Mouse (Mus musculus) cerebellum, adult 18-20 months (tissue): ENCODE results near the gene Gm12789.
"Not testable (repeated sequence)": the region's sequence is repeated elsewhere in the genome, so short reads cannot be mapped to it uniquely, and the experiment has no call there.

Experiments
- DNase-seq, 2 experiments: peaks; one replicate each; pipeline ENCODE4 v3.0.0; 2021

Gm12789 gene

DNA sequence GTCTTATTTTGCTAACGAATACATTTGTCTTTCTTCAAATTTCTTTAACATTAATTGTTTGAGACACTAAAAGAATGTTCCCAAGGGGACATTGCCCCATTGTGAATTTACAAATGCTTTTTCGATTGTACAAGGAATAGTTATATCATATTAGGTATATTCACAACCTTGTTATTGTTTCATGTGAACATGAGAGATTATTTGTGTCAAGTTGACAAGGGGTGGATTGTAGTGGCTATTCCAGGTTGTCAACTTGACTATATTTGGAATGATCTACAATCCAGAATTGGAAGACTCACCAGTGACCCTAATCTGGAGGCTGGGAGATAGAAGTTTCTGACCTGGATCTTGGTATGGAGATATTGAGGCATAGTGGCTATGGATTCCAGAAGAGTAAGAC is at the start of gene Gm12789:
TSS of gene Gm12789 (plus strand) at position 301 of the 400 bp plus-strand sequence.
- not testable (repeated sequence) for DNase-seq

DNA sequence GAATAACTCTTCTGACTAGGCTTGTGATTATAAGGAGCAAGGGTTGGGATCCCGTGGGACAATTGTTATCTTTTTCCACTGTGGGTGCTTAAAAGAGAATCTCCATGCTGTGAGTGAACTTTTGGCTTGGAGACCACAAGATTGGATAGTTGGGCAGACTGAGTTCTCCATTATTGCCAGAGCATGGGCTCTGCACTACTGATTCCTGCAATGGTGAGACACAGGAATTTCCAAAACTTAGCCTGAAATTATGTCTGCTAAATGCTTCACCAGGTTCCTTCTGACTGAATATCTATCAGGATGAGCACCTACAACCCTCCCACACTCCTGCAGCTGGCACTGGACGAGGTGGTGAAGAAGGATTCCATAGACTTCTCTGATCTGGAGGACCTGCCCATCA is 46.3 kb upstream of the Gm12789 start, which contains the start of gene Gm12794:
TSS of gene Gm12794 (plus strand) at position 301 of the 400 bp plus-strand sequence.
- not testable (repeated sequence) for DNase-seq

DNA sequence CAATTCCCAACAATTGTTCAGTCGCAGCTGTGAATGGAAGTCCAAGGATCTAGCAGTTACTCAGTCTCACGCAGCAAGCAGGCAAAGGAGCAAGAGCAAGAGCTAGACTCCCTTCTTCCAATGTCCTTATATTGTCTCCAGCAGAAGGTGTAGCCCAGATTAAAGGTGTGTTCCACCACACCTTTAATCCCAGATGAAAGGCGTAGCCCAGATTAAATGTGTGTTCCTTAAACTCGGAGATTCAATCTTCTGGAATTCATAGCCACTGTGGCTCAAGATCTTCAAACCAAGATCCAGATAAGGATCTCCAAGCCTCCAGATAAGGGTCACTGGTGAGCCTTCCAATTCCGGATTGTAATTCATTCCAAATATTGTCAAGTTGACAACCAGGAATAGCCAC is 5.5 kb upstream of the Gm12789 start, which contains the start of gene Gm12790:
TSS of gene Gm12790 (minus strand) at position 101 of the 400 bp plus-strand sequence.
- DNase-seq: not testable (repeated sequence)

DNA sequence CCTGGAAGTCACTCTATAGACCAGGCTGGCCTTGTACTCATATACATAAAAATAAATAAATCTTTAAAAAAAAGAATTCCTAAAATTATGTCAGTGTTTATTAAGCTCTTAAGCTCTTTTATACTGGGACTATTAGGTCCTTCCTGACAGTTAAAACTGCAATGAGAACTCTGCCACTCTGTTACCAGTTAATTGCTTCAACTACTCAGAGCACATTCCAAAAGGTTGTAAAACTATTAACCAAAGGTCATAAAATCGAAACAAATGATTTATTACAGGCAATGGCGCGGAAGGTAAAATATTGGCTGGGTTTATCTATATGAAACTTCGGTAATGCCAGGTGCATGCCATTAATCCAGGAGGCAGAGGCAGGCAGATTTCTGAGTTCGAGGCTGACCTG is 748 bp upstream of the Gm12789 start:
- no peak for DNase-seq

DNA sequence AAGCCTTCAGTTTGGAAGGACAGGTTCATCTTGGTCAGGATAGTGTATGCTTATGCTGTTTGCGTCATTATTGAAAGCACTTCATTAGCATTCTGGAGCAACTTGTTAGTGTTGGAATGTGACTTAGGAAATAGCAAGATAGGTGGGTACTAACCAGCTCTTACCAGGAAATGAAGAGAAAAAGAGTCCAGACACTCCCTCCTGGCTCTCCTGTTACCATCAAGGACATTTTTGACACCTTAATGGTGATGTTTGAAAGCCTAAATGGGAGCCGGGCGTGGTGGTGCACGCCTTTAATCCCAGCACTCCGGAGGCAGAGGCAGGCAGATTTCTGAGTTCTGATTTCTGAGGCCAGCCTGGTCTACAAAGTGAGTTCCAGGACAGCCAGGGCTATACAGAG is 11.0 kb downstream of the Gm12789 start:
- no peak for DNase-seq

DNA sequence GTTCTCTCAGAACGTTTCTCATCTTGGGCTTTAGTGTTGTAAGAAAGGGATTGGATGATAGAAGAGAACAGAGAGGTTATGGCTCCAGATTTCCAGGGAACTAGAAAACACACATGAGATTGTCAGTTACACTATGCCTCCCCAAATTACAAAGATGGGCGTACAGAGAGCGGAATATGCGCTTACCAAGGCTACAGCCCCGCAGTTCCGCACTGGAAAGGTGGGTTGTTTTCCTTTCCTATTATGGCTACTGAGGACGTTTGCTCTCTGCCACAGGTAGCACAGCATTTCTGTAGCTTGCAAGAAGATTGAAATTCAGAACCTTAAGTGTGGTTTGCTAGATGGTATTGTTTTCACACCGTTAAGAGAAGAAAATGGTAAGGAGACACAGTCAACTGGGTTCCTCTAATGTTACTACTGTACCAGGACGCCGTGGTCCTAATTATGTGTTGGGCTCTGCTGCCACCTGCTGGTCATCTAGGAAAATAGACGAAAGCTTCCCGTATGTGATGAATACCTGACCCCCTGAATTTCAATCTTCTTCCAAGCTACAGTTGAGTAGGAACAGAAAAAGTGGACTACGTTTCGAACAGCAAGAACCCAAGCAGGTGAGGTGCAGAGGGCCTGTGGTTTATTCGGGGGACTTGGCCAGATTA is 12.0 kb downstream of the Gm12789 start:
- peak; percentile 70 to 83 for DNase-seq

DNA sequence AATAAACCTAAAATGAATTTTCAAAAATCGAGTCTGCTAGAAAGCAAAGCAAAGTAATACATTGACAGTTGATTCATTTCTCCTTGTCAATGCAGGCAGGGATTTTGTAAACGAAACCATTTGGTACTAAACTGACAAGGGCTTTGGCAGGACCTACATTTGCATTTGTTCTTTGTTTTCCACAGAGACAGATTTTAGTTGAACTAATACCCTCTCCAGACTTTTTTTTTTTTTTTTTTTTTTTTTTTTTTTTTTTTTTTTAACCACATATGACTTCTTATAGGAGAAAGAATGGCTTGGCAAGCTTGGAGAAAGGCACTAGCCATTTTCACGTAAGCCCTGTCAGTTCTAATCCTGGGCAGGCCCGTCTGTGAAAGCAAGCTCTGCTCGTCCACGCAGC is 40.2 kb downstream of the Gm12789 start:
- DNase-seq: no peak
